Mouse (Mus musculus) erythroblast, embryonic 14.5 days (primary cell): ENCODE measurements around the gene Pga5. TPM values are rescaled to one million over a fixed set of nuclear protein-coding genes. Genes with fewer than 3 reads are reported as not detected.

Source experiments
- H3K27me3 ChIP-seq: 2 replicates; pipeline ENCODE4 v1.6.1; 2012; ENCODE audit warnings: inconsistent platforms; ENCODE audit not compliant: control insufficient read depth
- H3K36me3 ChIP-seq: 2 replicates; pipeline ENCODE4 v1.6.1; 2012; ENCODE audit warnings: mild to moderate bottlenecking, inconsistent platforms; ENCODE audit not compliant: control insufficient read depth
- H3K4me1 ChIP-seq: 2 replicates; pipeline ENCODE4 v1.6.1; 2012; ENCODE audit warnings: inconsistent platforms; ENCODE audit not compliant: control insufficient read depth
- H3K4me3 ChIP-seq: replicated peaks from 2 replicates; pipeline ENCODE3; 2012; ENCODE audit warnings: moderate library complexity, mild to moderate bottlenecking, inconsistent platforms
- H3K9me3 ChIP-seq: 2 replicates; pipeline ENCODE4 v1.6.1; 2012; ENCODE audit warnings: low read length, inconsistent platforms, mixed read lengths; ENCODE audit not compliant: control insufficient read depth
- GATA1 ChIP-seq: IDR thresholded peaks from 2 replicates; pipeline ENCODE4 v1.6.1; 2012; ENCODE audit warnings: low read length, inconsistent platforms, mixed read lengths
- TAL1 ChIP-seq: IDR thresholded peaks from 3 replicates; pipeline ENCODE4 v1.6.1; 2012; ENCODE audit warnings: low read length, inconsistent platforms, mixed read lengths
- polyA plus RNA-seq: library from polyadenylated mRNA; stranded (reverse); fragments of >175 nt; gene quantifications from 2 replicates; pipeline ENCODE4 v1.2.3, GENCODE M21; 2012

Gene Pga5
- polyA plus RNA-seq, 1 experiment: not detected

- Histone ChIP-seq H3K36me3 (peaks cover 47% of the 10 kb centered on the region), H3K4me3 (no peak overlapping the region), H3K4me1 (peaks cover under 1% of the 10 kb centered on the region; the same call in 1 of the 2 replicates), H3K9me3 (no peaks in the 10 kb centered on the region), H3K27me3 (no peaks in the 10 kb centered on the region)
- TF ChIP-seq GATA1: no peak
- no peak for TF ChIP-seq TAL1
These were observed 37.0 kb upstream of the Pga5 start for GRCm38 (mm10) chr19:10714682-10715475.

- Histone ChIP-seq H3K27me3 (no peaks in the 10 kb centered on the region), H3K4me3 (no peak overlapping the region), H3K9me3 (no peaks in the 10 kb centered on the region), H3K36me3 (peaks cover 54% of the 10 kb centered on the region), H3K4me1 (peaks cover 8% of the 10 kb centered on the region)
- TF ChIP-seq GATA1 (no peak), TAL1 (no peak)
These were observed 36.3 kb upstream of the Pga5 start for GRCm38 (mm10) chr19:10714168-10714567.

- TF ChIP-seq GATA1: no peak
- TF ChIP-seq TAL1: no peak
- Histone ChIP-seq H3K4me3 (no peak overlapping the region), H3K27me3 (no peaks in the 10 kb centered on the region), H3K9me3 (no peaks in the 10 kb centered on the region), H3K4me1 (peaks cover 12% of the 10 kb centered on the region), H3K36me3 (peaks cover 60% of the 10 kb centered on the region)
These were observed 35.7 kb upstream of the Pga5 start for GRCm38 (mm10) chr19:10713551-10713950.

- peaks cover 68% of the 10 kb centered on the region for H3K36me3 ChIP-seq
- H3K4me1 ChIP-seq: peaks cover 12% of the 10 kb centered on the region
- H3K9me3 ChIP-seq: no peaks in the 10 kb centered on the region
- H3K27me3 ChIP-seq: no peaks in the 10 kb centered on the region
- no peak overlapping the region for H3K4me3 ChIP-seq
- TF ChIP-seq TAL1: no peak
- TF ChIP-seq GATA1: no peak
These were observed 34.8 kb upstream of the Pga5 start for GRCm38 (mm10) chr19:10712646-10713045.

- Histone ChIP-seq H3K27me3 (no peaks in the 10 kb centered on the region), H3K4me1 (peaks cover 12% of the 10 kb centered on the region), H3K9me3 (no peaks in the 10 kb centered on the region), H3K36me3 (peaks cover 73% of the 10 kb centered on the region), H3K4me3 (no peak overlapping the region)
- TF ChIP-seq TAL1 (no peak), GATA1 (no peak)
These were observed 34.3 kb upstream of the Pga5 start for GRCm38 (mm10) chr19:10712194-10712593.

GRCm38 (mm10) chr19:10710751-10711150 is 32.9 kb upstream of the Pga5 start:
- H3K4me3 ChIP-seq: no peak overlapping the region
- H3K36me3 ChIP-seq: peaks cover 84% of the 10 kb centered on the region

GRCm38 (mm10) chr19:10710088-10710511 is 32.2 kb upstream of the Pga5 start:
- peaks cover 85% of the 10 kb centered on the region for H3K36me3 ChIP-seq
- TF ChIP-seq GATA1: no peak
- no peak for TF ChIP-seq TAL1
- H3K9me3 ChIP-seq: no peaks in the 10 kb centered on the region
- H3K27me3 ChIP-seq: no peaks in the 10 kb centered on the region
- H3K4me1 ChIP-seq: peaks cover 13% of the 10 kb centered on the region
- no peak overlapping the region for H3K4me3 ChIP-seq

More at GRCm38 (mm10) chr19:10710751-10711150, 32.9 kb upstream of the Pga5 start:
- no peak for TF ChIP-seq TAL1
- H3K27me3 ChIP-seq: no peaks in the 10 kb centered on the region
- no peaks in the 10 kb centered on the region for H3K9me3 ChIP-seq
- peaks cover 12% of the 10 kb centered on the region for H3K4me1 ChIP-seq

- H3K27me3 ChIP-seq: no peaks in the 10 kb centered on the region
- peaks cover 17% of the 10 kb centered on the region for H3K4me1 ChIP-seq
- no peak overlapping the region for H3K4me3 ChIP-seq
- no peak for TF ChIP-seq TAL1
- TF ChIP-seq GATA1: no peak
- H3K36me3 ChIP-seq: peaks cover 85% of the 10 kb centered on the region
- H3K9me3 ChIP-seq: no peaks in the 10 kb centered on the region
These were observed 31.7 kb upstream of the Pga5 start for GRCm38 (mm10) chr19:10709360-10710087.

- TF ChIP-seq TAL1: no peak
- TF ChIP-seq GATA1: no peak
- Histone ChIP-seq H3K36me3 (peaks cover 79% of the 10 kb centered on the region), H3K4me3 (no peak overlapping the region), H3K27me3 (no peaks in the 10 kb centered on the region), H3K9me3 (no peaks in the 10 kb centered on the region), H3K4me1 (peaks cover 17% of the 10 kb centered on the region)
These were observed 31.0 kb upstream of the Pga5 start for GRCm38 (mm10) chr19:10708900-10709299.
